Mouse (Mus musculus) spleen, adult 2 months (tissue): ENCODE results near the gene Grhl1. TPM values are rescaled to one million over a fixed set of nuclear protein-coding genes. Genes with fewer than 3 reads are reported as not detected.
A peak's percentile ranks its signal among the peaks of the same experiment; 100 is the strongest.

ENCODE experiments used
- DNase-seq, 2 experiments: peaks; one replicate each; pipeline versions ENCODE4 v3.0.0 to v3.0.0-alpha.2; 2012 to 2021; ENCODE audit warnings: low spot score in 2 of 2, low read depth in 1 of 2
- H3K27ac ChIP-seq: fragments of 200-500 bp; 2 replicates; pipeline ENCODE4 v1.5.1; 2012; ENCODE audit warnings: low read length, inconsistent platforms; ENCODE audit not compliant: insufficient read depth
- H3K27me3 ChIP-seq: fragments of 200-500 bp; 2 replicates; pipeline ENCODE4 v1.6.1; 2012; ENCODE audit warnings: mild to moderate bottlenecking, moderate library complexity, low read length, inconsistent platforms; ENCODE audit not compliant: control insufficient read depth, insufficient read depth
- H3K36me3 ChIP-seq: fragments of 200-500 bp; 2 replicates; pipeline ENCODE4 v1.6.1; 2012; ENCODE audit warnings: mild to moderate bottlenecking, low read length, inconsistent platforms; ENCODE audit not compliant: control insufficient read depth, insufficient read depth
- H3K4me1 ChIP-seq: fragments of 200-500 bp; 2 replicates; pipeline ENCODE4 v1.6.1; 2011; ENCODE audit warnings: inconsistent platforms; ENCODE audit not compliant: control insufficient read depth, insufficient read depth, insufficient read length
- H3K4me3 ChIP-seq: fragments of 200-500 bp; 2 replicates; pipeline ENCODE4 v1.5.1; 2011; ENCODE audit warnings: mild to moderate bottlenecking, inconsistent platforms; ENCODE audit not compliant: insufficient read depth, insufficient read length; ENCODE audit errors: extremely low read depth
- CTCF ChIP-seq: fragments of 200-500 bp; IDR thresholded peaks from 2 replicates; pipeline ENCODE4 v1.5.1; 2011; ENCODE audit warnings: mild to moderate bottlenecking, inconsistent platforms; ENCODE audit not compliant: insufficient read depth, insufficient read length, insufficient replicate concordance; ENCODE audit errors: extremely low read depth
- POLR2A ChIP-seq: fragments of 200-500 bp; IDR thresholded peaks from 2 replicates; pipeline ENCODE4 v1.6.1; 2011; ENCODE audit warnings: low read depth, low read length, inconsistent platforms
- WGBS: fragments of 180-500 bp; shearing (Covaris S2); methylation state at CpG from one replicate; pipeline ENCODE4 v1.1.7; 2018; 5-methylcytosine and 5-hydroxymethylcytosine counted together
- polyA plus RNA-seq: library from polyadenylated mRNA; depleted of rRNA; stranded (reverse); fragments of >200 nt; gene quantifications from 2 replicates; pipeline ENCODE4 v1.2.3, GENCODE M21; 2012

The Grhl1 gene
- polyA plus RNA-seq, 1 experiment: 0.35 TPM

DNA sequence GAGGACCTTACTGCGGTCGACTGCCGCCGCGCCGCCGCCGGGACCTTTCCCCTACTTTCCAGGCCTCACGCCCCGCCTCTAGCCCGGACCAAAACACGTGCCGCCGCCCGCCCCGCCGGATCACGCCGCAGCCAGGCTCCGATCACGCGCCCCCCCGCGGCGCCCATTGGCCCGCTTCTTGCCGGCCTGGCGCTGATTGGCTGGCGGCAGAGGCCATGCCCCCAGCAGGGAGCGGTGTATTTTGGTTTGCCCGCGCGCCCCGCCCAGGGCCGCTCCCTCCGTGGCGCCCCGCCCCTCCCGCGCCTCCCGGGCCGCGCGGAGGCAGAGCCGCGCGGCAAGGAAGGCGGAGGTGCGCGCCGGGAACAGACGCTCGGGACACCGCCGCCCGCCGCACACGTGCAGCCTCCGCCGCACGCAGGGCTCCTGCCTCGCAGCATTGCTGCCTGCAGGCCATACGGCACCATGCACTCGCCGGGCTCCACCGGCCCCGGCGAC, 79.0 kb downstream of the Grhl1 start, which contains the start of gene Klf11:
Klf11 (plus strand) TSS at position 212 of the 495 bp plus-strand sequence.
- Histone ChIP-seq H3K27ac (peak within 1 kb of the TSS; percentile 87), H3K36me3 (peaks cover 5% of the 10 kb centered on the region), H3K4me1 (peaks cover 7% of the 10 kb centered on the region), H3K27me3 (no peaks in the 10 kb centered on the region), H3K4me3 (peak within 1 kb of the TSS; percentile 87)
- peak; percentile 86 to 96 for DNase-seq
- TF ChIP-seq POLR2A (no peak; the same call in 1 of the 2 replicates), CTCF (no peak)
- WGBS: under 1% methylated on average over 58 of the region's 68 CpGs

DNA sequence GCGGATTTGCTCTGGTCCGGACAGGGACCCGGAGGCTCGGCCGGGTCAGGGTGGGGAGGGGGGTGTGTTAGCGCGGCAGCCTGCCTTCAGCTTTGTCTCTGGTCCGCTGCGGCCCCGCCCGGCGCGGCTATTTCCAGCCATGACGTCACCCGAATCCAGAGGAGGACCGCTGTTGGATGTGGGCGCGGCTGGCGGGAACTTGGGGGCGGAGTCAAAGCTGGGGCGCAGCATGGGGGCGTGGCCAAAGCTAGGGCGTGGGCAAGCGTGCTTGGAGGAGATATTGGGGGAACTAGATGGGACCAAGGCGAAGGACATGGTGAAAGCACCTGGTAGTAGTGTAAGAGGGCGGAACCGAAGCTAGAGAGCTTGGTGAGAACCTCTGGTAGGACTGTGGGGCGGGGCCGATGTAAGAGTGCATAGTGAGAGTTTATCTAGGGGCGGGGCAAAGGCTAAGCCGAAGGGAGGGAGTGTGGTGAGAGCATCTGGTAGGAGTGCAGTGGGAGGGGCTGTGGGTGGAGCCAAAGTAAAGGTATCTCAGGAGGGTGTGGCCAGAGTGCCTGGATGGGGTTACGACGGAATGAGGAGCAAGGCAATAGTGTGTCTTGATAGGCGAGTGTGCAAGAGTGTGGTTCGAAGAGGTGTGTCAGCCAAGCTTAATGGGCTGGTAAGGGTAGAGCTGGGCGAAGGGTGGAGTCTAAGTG, 79.7 kb downstream of the Grhl1 start:
- no peak for TF ChIP-seq POLR2A
- DNase-seq: peak; percentile 87 to 88
- Histone ChIP-seq H3K36me3 (peaks cover 7% of the 10 kb centered on the region), H3K4me3 (peak overlapping the region; percentile 87), H3K27ac (peak overlapping the region; percentile 87), H3K27me3 (no peaks in the 10 kb centered on the region), H3K4me1 (peaks cover 7% of the 10 kb centered on the region)
- WGBS: 3% methylated on average over 36 of the region's 36 CpGs

DNA sequence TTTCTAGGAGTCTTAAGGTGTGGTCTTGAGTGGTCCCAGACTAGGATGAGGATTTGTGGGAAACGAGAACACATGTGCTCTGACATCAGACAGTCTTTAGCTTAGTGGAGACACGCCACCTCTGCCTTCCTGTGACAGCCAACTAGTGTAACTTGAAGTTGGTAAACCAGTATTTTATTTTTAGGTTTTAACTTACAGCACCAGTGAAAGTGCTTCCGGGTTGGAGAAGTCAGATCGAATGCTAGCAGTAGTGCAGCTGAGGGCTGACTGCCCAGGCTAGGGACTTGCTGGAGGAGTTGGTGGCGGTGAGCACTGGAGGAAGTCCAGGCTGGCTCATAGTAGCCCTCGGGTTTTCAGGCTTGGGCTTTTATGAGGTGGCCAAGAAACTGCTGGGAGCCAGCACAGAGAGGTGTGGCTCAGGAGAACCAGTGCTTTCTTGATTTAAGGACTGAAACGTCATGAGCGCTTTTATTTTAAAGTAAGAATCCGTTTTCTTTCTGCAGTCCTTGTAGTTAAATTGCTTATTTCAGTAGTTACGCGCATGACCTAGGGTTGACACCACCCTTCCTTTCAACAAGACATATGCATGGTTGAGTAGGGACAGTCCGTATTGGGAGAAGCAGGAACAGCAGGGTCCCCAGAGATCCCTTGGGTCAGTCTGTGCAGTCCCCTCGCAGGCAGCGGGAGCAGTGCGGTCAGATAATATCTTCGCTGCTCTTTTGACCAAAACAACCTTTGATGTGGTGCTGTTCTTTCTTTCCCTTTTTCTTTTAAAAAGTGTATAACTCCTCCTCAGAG, 82.2 kb downstream of the Grhl1 start:
- peaks cover 7% of the 10 kb centered on the region for H3K4me1 ChIP-seq
- 87% methylated on average over 16 of the region's 16 CpGs for WGBS

DNA sequence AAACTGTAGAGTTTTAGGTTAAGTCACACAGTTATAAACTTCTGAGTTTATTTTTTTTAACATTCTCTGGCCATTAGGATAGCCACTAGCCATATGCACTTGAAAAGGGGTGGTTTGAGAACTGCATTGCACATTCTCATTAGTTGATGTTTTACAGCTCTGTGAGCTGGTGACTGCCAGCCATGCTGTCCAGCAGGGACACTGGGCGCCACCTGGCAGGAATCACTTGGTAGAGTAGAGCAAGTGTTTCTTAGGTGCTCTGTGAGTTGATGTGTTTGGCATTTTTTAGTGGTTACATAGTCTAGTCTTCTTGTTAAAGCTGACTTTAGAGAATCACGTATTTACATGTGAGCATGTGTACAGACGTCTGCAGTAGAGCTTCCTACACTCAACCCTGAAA, 84.4 kb downstream of the Grhl1 start:
- TF ChIP-seq POLR2A: no peak
- no peak for TF ChIP-seq CTCF
- H3K27me3 ChIP-seq: no peaks in the 10 kb centered on the region
- H3K27ac ChIP-seq: no peak overlapping the region
- H3K4me1 ChIP-seq: no peaks in the 10 kb centered on the region; the same call in 1 of the 2 replicates
- H3K36me3 ChIP-seq: peaks cover 16% of the 10 kb centered on the region
- WGBS: 88% methylated on average over 3 of the region's 3 CpGs
- no peak for DNase-seq
- H3K4me3 ChIP-seq: no peak overlapping the region

More for the DNA sequence above, 82.2 kb downstream of the Grhl1 start:
- Histone ChIP-seq H3K36me3 (peaks cover 11% of the 10 kb centered on the region), H3K4me3 (no peak overlapping the region), H3K27ac (no peak overlapping the region), H3K27me3 (no peaks in the 10 kb centered on the region)
- DNase-seq: no peak
- TF ChIP-seq POLR2A (no peak), CTCF (no peak)

DNA sequence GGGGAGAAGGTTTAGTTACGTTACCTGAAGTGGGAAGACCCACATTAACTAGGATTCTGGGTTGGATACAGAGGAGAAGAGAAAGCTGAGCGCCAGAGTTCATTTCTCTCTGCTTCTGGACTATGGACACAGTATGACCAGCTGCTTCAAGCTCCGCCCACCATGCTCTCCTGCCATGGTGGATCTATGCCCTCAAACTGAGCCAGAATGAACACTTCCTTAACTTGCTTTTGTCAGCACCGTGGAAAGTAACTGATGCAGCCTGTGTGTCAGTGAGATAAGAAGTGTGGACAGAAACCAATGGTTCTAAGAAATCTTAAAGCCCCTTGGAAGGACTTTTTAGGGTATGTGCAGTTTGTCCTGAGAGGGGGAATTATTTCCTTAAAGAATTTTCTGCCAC, 86.9 kb downstream of the Grhl1 start:
- no peak for TF ChIP-seq POLR2A
- no peak for TF ChIP-seq CTCF
- Histone ChIP-seq H3K4me1 (no peaks in the 10 kb centered on the region; the same call in 1 of the 2 replicates), H3K27ac (no peak overlapping the region), H3K36me3 (peaks cover 16% of the 10 kb centered on the region), H3K27me3 (no peaks in the 10 kb centered on the region), H3K4me3 (no peak overlapping the region)
- WGBS: 87% methylated on average over 4 of the region's 4 CpGs
- no peak for DNase-seq

- H3K27me3 ChIP-seq: no peaks in the 10 kb centered on the region
- H3K4me1 ChIP-seq: no peaks in the 10 kb centered on the region; the same call in 1 of the 2 replicates
- H3K4me3 ChIP-seq: no peak overlapping the region
- no peak for TF ChIP-seq CTCF
- no peak for TF ChIP-seq POLR2A
- peaks cover 15% of the 10 kb centered on the region for H3K36me3 ChIP-seq
- WGBS: 95% methylated on average over 9 of the region's 9 CpGs
- DNase-seq: no peak
- H3K27ac ChIP-seq: no peak overlapping the region
Measured at GRCm38 (mm10) chr12:24659923-24660322, 87.8 kb downstream of the Grhl1 start.
